Mouse (Mus musculus) midbrain, postnatal 0 days (tissue): Measurements from ENCODE around the gene Tmc3. TPM values are rescaled to one million over a fixed set of nuclear protein-coding genes. Genes with fewer than 3 reads are reported as not detected.

Source experiments
- ATAC-seq: fragments of 200-750 bp; cut with Nextera tagmentation; 2 replicates; pipeline ENCODE4 v1.8.0; 2017; ENCODE audit warnings: moderate number of reproducible peaks, mild to moderate bottlenecking, moderate TSS enrichment, moderate library complexity; ENCODE audit not compliant: low FRiP score
- DNase-seq: peaks from one replicate; pipeline ENCODE4 v3.0.0-alpha.2; 2015; ENCODE audit warnings: low spot score
- H3K27ac ChIP-seq: fragments of 300-500 bp; sonication (generic); 2 replicates; pipeline ENCODE4 v1.5.1; 2014; ENCODE audit warnings: low read depth, mild to moderate bottlenecking, low read length, mixed read lengths
- H3K27me3 ChIP-seq: fragments of 300-500 bp; sonication (generic); 2 replicates; pipeline ENCODE4 v1.6.1; 2014; ENCODE audit warnings: low read length, control low read depth, mixed read lengths; ENCODE audit not compliant: insufficient read depth
- H3K36me3 ChIP-seq: fragments of 300-500 bp; sonication (generic); 2 replicates; pipeline ENCODE4 v1.6.1; 2014; ENCODE audit warnings: low read length, control low read depth, mixed read lengths; ENCODE audit not compliant: insufficient read depth
- H3K4me1 ChIP-seq: fragments of 300-500 bp; sonication (generic); 2 replicates; pipeline ENCODE4 v1.6.1; 2014; ENCODE audit warnings: mild to moderate bottlenecking, control low read depth, antibody characterized with exemption, low read length, mixed read lengths; ENCODE audit not compliant: insufficient read depth
- H3K4me2 ChIP-seq: fragments of 300-500 bp; sonication (generic); 2 replicates; pipeline ENCODE4 v1.6.1; 2014; ENCODE audit warnings: low read depth, mild to moderate bottlenecking, low read length, mixed read lengths; ENCODE audit not compliant: poor library complexity, severe bottlenecking
- H3K4me3 ChIP-seq: fragments of 300-500 bp; sonication (generic); 2 replicates; pipeline ENCODE4 v1.5.1; 2014; ENCODE audit warnings: low read depth, mild to moderate bottlenecking, low read length, moderate library complexity
- H3K9ac ChIP-seq: fragments of 300-500 bp; sonication (generic); replicated peaks from 2 replicates; pipeline ENCODE4 v1.6.1; 2014; ENCODE audit warnings: mild to moderate bottlenecking, low read length, moderate library complexity, mixed read lengths; ENCODE audit not compliant: poor library complexity, severe bottlenecking
- H3K9me3 ChIP-seq: fragments of 300-500 bp; sonication (generic); 2 replicates; pipeline ENCODE4 v1.6.1; 2016; ENCODE audit warnings: low read length, control low read depth
- CTCF ChIP-seq: IDR thresholded peaks from 2 replicates; pipeline ENCODE4 v1.5.1; 2016; ENCODE audit warnings: antibody characterized with exemption, mild to moderate bottlenecking
- WGBS: fragments of 180-500 bp; shearing (Covaris S2); extraction: QIAGEN DNeasy Blood & Tissue Kit; methylation state at CpG from one replicate; pipeline ENCODE4 v1.1.7; 2014; 5-methylcytosine and 5-hydroxymethylcytosine counted together
- polyA plus RNA-seq: library from polyadenylated mRNA; unstranded; fragments of >200 nt; fragmentation: Nextera tagmentation; extraction: Ambion mirVana; gene quantifications from 2 replicates; pipeline ENCODE4 v1.2.1, GENCODE M21; 2015
- total RNA-seq: library from RNA; depleted of rRNA; stranded (reverse); fragments of >200 nt; gene quantifications from 2 replicates; pipeline ENCODE4 v1.2.3, GENCODE M21; 2014

The Tmc3 gene
- total and polyA plus RNA-seq, 2 experiments from 2014 or later: 0.11 to 0.23 TPM

DNA sequence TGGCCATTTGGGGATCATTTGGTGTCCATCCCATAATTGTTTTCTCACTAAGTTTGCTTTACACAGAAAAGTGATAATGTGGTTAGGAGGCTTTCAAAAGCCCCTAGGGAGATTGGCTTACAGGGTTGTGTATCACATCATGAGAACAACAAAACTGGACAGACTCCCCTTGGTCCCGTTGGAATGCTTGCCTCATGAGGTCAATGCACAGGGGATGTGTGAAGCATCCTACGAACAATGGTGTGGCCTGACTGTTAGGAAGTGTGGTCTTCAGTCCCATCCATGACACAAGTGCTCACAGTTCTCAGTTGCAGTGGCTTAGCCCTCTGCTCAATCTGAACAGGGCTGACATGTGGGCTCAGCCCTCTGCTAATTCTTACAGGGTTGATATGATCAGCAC lies 12.3 kb upstream of the Tmc3 start:
- no peak overlapping the region for H3K4me2 ChIP-seq
- H3K9me3 ChIP-seq: no peaks in the 10 kb centered on the region
- H3K36me3 ChIP-seq: no peaks in the 10 kb centered on the region
- H3K4me3 ChIP-seq: no peak overlapping the region
- 83% methylated on average over 2 of the region's 2 CpGs for WGBS
- H3K27me3 ChIP-seq: no peaks in the 10 kb centered on the region
- H3K4me1 ChIP-seq: no peaks in the 10 kb centered on the region
- DNase-seq (no peak), ATAC-seq (no peak)
- no peak overlapping the region for H3K27ac ChIP-seq
- TF ChIP-seq CTCF: no peak
- no peak overlapping the region for H3K9ac ChIP-seq

DNA sequence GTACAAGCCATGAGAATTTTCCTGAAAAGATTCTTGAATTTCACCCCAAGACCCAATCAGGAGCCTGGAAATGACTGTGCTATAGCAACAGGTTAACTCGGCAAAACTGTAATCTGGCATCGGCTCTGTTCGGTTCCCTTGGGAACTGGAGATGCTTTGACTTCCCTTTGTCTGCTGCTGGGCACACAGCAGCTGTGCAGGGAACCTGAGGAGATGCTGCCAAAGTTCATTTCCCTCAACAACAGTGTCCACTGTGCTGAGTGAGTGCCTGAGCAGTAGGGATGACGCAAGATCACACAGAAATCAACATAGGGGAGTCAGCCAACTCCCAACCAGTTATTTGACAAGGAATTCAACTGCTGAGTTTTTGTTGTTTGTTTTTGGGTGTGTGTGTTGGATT lies 3.8 kb upstream of the Tmc3 start:
- H3K9me3 ChIP-seq: no peaks in the 10 kb centered on the region
- no peak for TF ChIP-seq CTCF
- ATAC-seq: peak; percentile 84
- H3K4me2 ChIP-seq: no peak overlapping the region
- DNase-seq: peak; percentile 90
- WGBS: 21% methylated on average over 4 of the region's 4 CpGs
- no peak overlapping the region for H3K27ac ChIP-seq
- no peaks in the 10 kb centered on the region for H3K27me3 ChIP-seq
- peaks cover 5% of the 10 kb centered on the region; the same call in 1 of the 2 replicates for H3K4me1 ChIP-seq
- no peak overlapping the region for H3K4me3 ChIP-seq
- no peak overlapping the region for H3K9ac ChIP-seq
- no peaks in the 10 kb centered on the region for H3K36me3 ChIP-seq

DNA sequence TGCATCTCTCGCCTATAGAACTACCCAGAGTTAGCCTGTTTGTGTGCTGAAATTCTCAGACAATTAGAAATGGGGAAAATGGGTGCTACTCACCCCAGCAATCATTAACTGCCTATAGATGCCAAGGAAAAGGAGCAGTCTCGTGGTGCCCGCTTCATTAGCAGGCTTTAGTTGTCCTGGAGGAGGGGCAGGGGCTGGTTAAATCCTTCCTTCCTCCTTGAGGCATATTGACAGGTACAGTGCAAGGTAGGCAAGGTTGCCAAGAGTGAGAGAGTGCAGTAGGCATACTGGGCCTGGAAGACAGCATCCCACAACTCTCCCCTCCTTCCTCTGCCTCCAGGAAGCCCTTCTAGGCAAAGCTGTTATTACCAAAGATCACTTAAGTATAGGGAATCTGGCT lies 9.3 kb downstream of the Tmc3 start:
- no peak for TF ChIP-seq CTCF
- no peaks in the 10 kb centered on the region for H3K9me3 ChIP-seq
- H3K27ac ChIP-seq: no peak overlapping the region
- ATAC-seq (no peak), DNase-seq (no peak)
- H3K36me3 ChIP-seq: no peaks in the 10 kb centered on the region
- H3K4me1 ChIP-seq: no peaks in the 10 kb centered on the region
- no peak overlapping the region for H3K4me3 ChIP-seq
- no peak overlapping the region for H3K9ac ChIP-seq
- 85% methylated on average over 3 of the region's 3 CpGs for WGBS
- no peaks in the 10 kb centered on the region for H3K27me3 ChIP-seq
- no peak overlapping the region for H3K4me2 ChIP-seq

DNA sequence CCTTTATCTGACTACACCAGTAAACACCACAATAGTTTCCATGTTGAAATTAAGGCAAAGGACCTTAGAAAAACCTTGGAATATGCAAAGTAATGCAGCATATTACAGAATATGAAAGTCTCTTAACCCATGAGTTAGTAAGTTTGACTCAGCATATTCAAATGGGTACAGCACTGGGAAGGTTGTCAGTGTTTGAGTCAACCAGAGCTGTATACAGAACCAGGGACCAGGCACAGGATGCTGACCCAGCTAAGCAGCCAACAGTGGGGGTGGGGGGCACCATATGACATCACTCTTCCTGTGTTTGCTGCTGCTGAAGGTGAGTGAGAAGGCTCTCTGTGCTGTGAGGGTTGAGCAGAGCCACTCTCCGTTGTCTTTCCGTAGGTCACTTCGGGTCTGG lies 12.3 kb downstream of the Tmc3 start:
- DNase-seq: no peak
- Histone ChIP-seq H3K4me3 (no peak overlapping the region), H3K4me1 (no peaks in the 10 kb centered on the region), H3K9ac (no peak overlapping the region), H3K27me3 (0 out of 2 replicates have a peak, but pooled peaks cover 3% of the 10 kb centered on the region), H3K36me3 (no peaks in the 10 kb centered on the region), H3K9me3 (no peaks in the 10 kb centered on the region), H3K27ac (no peak overlapping the region), H3K4me2 (no peak overlapping the region)
- 91% methylated on average over 3 of the region's 3 CpGs for WGBS
- no peak for ATAC-seq
- no peak for TF ChIP-seq CTCF

DNA sequence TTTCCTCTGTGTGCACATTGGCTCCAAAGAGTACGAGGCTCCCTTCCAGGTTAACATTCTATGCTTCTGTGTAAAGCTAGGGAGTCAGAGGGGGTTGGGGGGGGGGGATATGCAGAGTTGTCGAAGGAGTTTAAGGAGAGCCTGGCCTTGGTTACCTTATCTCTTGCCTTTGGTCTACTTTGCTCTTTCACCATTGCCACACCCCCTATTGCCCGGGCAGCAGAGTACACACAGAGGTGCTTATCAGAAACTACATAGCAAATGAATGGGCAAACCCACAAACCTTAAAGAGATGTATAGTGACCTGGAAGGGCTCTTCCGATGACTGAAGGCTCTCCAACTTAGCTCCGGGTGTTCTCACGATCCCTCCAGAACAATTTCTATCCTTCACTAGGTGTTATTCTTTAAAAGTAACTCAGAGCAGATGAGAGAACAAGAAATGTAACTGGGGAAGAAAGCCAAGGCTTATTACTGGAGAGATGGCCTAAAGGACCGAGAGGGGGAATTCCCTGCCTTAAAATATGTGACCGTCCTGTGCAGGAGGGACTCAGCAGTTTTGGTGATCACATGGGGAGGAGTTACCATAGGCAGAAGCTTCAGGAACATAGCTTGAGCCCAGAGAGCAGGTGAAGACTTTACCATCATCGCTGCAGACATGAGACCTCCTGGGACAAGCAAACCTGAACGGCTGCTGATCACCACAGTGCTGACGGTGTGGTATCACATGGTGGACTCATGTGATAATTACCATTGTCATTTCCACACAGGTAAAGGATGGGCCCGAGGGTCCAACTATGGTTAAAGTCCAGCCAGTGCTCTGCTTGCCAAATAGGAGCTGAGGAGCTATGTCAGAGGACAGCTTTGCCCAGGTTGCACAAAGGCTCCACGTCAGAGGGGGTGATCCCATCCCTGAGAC lies 14.5 kb downstream of the Tmc3 start:
- Histone ChIP-seq H3K27me3 (0 out of 2 replicates have a peak, but pooled peaks cover 3% of the 10 kb centered on the region), H3K4me3 (no peak overlapping the region), H3K27ac (no peak overlapping the region), H3K4me1 (no peaks in the 10 kb centered on the region), H3K9ac (no peak overlapping the region), H3K9me3 (no peaks in the 10 kb centered on the region), H3K36me3 (no peaks in the 10 kb centered on the region), H3K4me2 (no peak overlapping the region)
- DNase-seq (no peak), ATAC-seq (no peak)
- TF ChIP-seq CTCF: no peak
- WGBS: 88% methylated on average over 13 of the region's 13 CpGs

DNA sequence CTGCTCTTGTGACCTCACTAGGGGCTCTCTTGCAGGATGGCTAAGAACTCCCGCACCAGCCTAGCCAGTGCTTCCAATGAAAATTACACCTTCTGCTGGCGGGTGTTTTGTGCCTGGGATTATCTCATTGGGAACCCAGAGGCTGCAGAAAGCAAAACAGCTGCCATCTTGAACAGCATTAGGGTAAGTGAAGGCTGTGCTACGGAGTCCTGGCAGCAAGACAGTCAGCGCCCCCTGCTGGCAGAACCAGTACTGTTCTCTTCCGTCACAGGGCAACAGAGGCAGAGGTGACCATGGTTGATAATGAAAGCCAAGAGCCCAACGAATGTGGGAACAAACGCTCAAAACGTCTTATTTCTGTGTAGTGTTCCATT lies 15.2 kb downstream of the Tmc3 start:
- H3K4me3 ChIP-seq: no peak overlapping the region
- 0 out of 2 replicates have a peak, but pooled peaks cover 3% of the 10 kb centered on the region for H3K27me3 ChIP-seq
- no peaks in the 10 kb centered on the region for H3K36me3 ChIP-seq
- WGBS: 62% methylated on average over 8 of the region's 8 CpGs
- TF ChIP-seq CTCF: peak; percentile 58
- no peaks in the 10 kb centered on the region for H3K4me1 ChIP-seq
- no peak overlapping the region for H3K27ac ChIP-seq
- no peaks in the 10 kb centered on the region for H3K9me3 ChIP-seq
- H3K4me2 ChIP-seq: no peak overlapping the region
- H3K9ac ChIP-seq: no peak overlapping the region
- no peak for ATAC-seq
- DNase-seq: no peak
